Mouse (Mus musculus) cerebellum, adult 2 months (tissue): ENCODE data around the gene Timp3.

Experiments
- CTCF ChIP-seq: fragments of 200-500 bp; IDR thresholded peaks from 2 replicates; pipeline ENCODE4 v1.5.1; 2011; ENCODE audit warnings: low read depth, mild to moderate bottlenecking, control low read depth, low read length, moderate library complexity, borderline replicate concordance; ENCODE audit not compliant: insufficient read depth
- POLR2A ChIP-seq: fragments of 200-500 bp; IDR thresholded peaks from 2 replicates; pipeline ENCODE4 v1.6.1; 2011; ENCODE audit warnings: low read length, control low read depth, borderline replicate concordance; ENCODE audit not compliant: insufficient read depth

DNA sequence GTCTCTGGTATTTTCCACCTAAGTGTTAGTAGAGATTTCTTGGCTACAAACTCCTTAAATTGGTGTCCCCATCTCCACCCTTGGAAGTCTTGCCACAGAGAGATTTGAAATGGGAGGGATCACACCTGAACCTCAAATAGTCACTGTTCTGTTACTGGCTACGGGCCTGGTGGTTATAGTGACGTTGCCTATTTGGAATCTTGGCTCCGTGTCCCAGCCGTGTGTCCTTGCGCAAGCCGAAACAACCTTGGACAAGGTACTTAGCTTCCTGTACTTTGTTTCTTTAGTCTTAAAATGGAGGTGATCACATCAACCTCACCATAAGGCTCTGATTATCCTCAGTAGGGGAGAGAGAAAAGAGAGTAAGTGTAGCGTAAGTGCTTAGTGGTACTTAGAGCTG is 13.7 kb upstream of the Timp3 start:
- TF ChIP-seq POLR2A (no peak), CTCF (no peak)
